Mouse (Mus musculus) forebrain, embryonic 16.5 days (tissue): ENCODE measurements around the gene Tbc1d23. TPM values are rescaled to one million over a fixed set of nuclear protein-coding genes. Genes with fewer than 3 reads are reported as not detected.
"Not testable (repeated sequence)": the region's sequence is repeated elsewhere in the genome, so short reads cannot be mapped to it uniquely, and the experiment has no call there.

Experiments used
- ATAC-seq: fragments of 200-750 bp; cut with Nextera tagmentation; 2 replicates; pipeline ENCODE4 v1.8.0; 2017; ENCODE audit warnings: mild to moderate bottlenecking, moderate library complexity
- H3K27ac ChIP-seq: fragments of 300-500 bp; sonication (generic); 2 replicates; pipeline ENCODE4 v1.5.1; 2014; ENCODE audit warnings: low read length, control low read depth
- H3K27me3 ChIP-seq: fragments of 300-500 bp; sonication (generic); replicated peaks from 2 replicates; pipeline ENCODE4 v1.6.1; 2014; ENCODE audit warnings: low read length; ENCODE audit not compliant: control insufficient read depth, insufficient read depth
- H3K36me3 ChIP-seq: fragments of 300-500 bp; sonication (generic); 2 replicates; pipeline ENCODE4 v1.6.1; 2014; ENCODE audit not compliant: control insufficient read depth, insufficient read depth
- H3K4me1 ChIP-seq: fragments of 300-500 bp; sonication (generic); replicated peaks from 2 replicates; pipeline ENCODE4 v1.6.1; 2014; ENCODE audit warnings: low read length; ENCODE audit not compliant: control insufficient read depth, insufficient read depth
- H3K4me2 ChIP-seq: fragments of 300-500 bp; sonication (generic); 2 replicates; pipeline ENCODE4 v1.6.1; 2014; ENCODE audit warnings: mild to moderate bottlenecking, low read length, control low read depth
- H3K4me3 ChIP-seq: fragments of 300-500 bp; sonication (generic); replicated peaks from 2 replicates; pipeline ENCODE4 v1.5.1; 2014; ENCODE audit warnings: mild to moderate bottlenecking, low read length, control low read depth
- H3K9ac ChIP-seq: fragments of 300-500 bp; sonication (generic); replicated peaks from 2 replicates; pipeline ENCODE4 v1.6.1; 2014; ENCODE audit warnings: low read depth, low read length, control low read depth
- H3K9me3 ChIP-seq: fragments of 300-500 bp; sonication (generic); 2 replicates; pipeline ENCODE4 v1.6.1; 2016; ENCODE audit warnings: low read length; ENCODE audit not compliant: control insufficient read depth
- WGBS: fragments of 180-500 bp; shearing (Covaris S2); extraction: QIAGEN DNeasy Blood & Tissue Kit; methylation state at CpG from one replicate; pipeline ENCODE4 v1.1.7; 2014; 5-methylcytosine and 5-hydroxymethylcytosine counted together
- polyA plus RNA-seq: library from polyadenylated mRNA; unstranded; fragments of >200 nt; fragmentation: Nextera tagmentation; extraction: Ambion mirVana; gene quantifications from 2 replicates; pipeline ENCODE4 v1.2.1, GENCODE M21; 2015

The Tbc1d23 gene
- polyA plus RNA-seq, 1 experiment from 2014 or later: 37.7 TPM

DNA sequence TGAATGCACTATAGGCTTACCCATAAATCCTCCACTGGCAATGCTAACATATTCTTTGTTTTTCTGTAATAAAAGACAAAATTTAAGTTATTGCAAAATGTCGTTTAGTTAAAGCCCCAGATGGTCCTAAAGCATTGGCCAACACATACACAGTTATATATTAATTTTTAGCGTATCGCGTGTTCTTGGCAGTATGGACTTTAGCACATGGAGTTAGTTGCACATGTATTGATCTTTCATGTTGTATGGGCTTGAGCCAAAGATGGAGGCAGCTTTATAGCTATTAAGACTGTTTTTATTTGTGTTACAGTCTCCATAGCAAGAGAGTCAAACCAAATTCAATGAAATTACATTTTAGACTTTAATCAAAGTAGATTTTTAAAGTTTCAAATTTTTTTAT, 44.7 kb downstream of the Tbc1d23 start:
- H3K36me3 ChIP-seq: peaks cover 16% of the 10 kb centered on the region
- no peaks in the 10 kb centered on the region for H3K4me1 ChIP-seq
- ATAC-seq: no peak
- no peak overlapping the region for H3K27ac ChIP-seq
- no peaks in the 10 kb centered on the region for H3K27me3 ChIP-seq
- 84% methylated on average over 4 of the region's 4 CpGs for WGBS
- no peak overlapping the region for H3K9ac ChIP-seq
- no peak overlapping the region for H3K4me3 ChIP-seq
- no peak overlapping the region for H3K4me2 ChIP-seq
- H3K9me3 ChIP-seq: no peaks in the 10 kb centered on the region

DNA sequence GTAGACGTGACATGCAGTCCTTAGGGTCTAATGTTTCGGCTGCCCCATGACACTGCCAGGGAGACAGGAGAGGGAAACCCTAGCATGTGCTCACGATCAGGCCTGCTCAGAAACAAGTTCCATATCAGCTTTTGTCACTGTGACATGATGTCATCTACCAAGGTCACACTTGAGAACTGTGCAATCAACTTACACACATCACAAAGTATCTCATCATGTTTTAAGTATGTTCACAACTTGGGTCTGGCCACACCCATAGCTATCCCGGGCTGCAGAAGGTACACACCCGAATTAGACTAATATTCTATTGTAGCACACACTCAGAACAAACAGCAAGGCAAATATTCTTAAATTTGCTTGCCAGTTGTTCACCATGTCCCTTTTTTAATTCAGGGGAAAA, 49.3 kb downstream of the Tbc1d23 start:
- WGBS: 91% methylated on average over 5 of the region's 5 CpGs
- Histone ChIP-seq H3K27me3 (no peaks in the 10 kb centered on the region), H3K36me3 (peaks cover 11% of the 10 kb centered on the region), H3K4me3 (no peak overlapping the region), H3K4me1 (no peaks in the 10 kb centered on the region), H3K4me2 (no peak overlapping the region), H3K9me3 (no peaks in the 10 kb centered on the region), H3K9ac (no peak overlapping the region), H3K27ac (no peak overlapping the region)
- no peak for ATAC-seq

DNA sequence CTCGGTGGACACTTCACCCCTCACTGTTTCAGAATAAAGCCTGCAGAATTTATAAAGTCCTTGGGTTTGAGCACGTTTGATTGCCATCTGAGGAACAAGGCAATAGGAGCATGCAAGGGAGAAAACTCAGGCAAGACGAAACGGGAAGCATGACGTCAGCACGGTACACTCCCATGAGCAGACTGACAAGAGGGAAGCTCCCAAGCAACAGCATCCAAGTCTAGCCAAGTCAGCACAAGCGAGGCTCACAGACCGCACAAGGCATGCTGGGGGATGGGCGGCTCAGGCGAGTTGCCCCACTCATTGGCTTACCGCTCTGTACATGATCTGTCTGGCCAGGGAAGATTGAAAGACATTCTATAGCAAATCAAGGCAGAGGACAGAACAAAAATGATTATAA, 50.1 kb downstream of the Tbc1d23 start:
- H3K4me3 ChIP-seq: no peak overlapping the region
- WGBS: 85% methylated on average over 11 of the region's 11 CpGs
- no peak for ATAC-seq
- no peak overlapping the region for H3K9ac ChIP-seq
- H3K36me3 ChIP-seq: peaks cover 11% of the 10 kb centered on the region
- H3K27me3 ChIP-seq: no peaks in the 10 kb centered on the region
- no peak overlapping the region for H3K4me2 ChIP-seq
- H3K9me3 ChIP-seq: no peaks in the 10 kb centered on the region
- no peaks in the 10 kb centered on the region for H3K4me1 ChIP-seq
- no peak overlapping the region for H3K27ac ChIP-seq

DNA sequence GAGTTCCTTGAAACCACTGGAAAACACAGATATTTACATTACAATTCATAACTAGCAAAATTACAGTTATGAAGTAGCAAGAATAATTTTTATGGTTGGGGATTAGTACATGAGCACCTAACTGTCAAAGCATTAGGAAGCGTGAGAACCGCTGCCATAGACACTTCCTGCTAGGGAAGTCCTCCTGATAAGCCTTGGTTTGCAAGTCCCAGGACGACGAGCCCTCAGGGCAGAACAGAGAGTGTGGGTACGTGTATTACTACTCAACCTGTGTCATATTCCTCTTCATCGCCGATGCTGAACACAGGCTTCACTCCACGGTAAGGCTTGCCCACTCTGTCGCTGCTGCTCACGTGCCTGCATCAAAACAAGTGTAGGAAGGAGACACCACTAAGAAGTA, 53.6 kb downstream of the Tbc1d23 start:
- ATAC-seq: no peak
- no peaks in the 10 kb centered on the region for H3K4me1 ChIP-seq
- no peaks in the 10 kb centered on the region for H3K9me3 ChIP-seq
- WGBS: 96% methylated on average over 10 of the region's 10 CpGs
- H3K27me3 ChIP-seq: no peaks in the 10 kb centered on the region
- no peak overlapping the region for H3K27ac ChIP-seq
- peaks cover 10% of the 10 kb centered on the region; the same call in 1 of the 2 replicates for H3K36me3 ChIP-seq
- no peak overlapping the region for H3K4me2 ChIP-seq
- H3K9ac ChIP-seq: no peak overlapping the region
- H3K4me3 ChIP-seq: no peak overlapping the region

DNA sequence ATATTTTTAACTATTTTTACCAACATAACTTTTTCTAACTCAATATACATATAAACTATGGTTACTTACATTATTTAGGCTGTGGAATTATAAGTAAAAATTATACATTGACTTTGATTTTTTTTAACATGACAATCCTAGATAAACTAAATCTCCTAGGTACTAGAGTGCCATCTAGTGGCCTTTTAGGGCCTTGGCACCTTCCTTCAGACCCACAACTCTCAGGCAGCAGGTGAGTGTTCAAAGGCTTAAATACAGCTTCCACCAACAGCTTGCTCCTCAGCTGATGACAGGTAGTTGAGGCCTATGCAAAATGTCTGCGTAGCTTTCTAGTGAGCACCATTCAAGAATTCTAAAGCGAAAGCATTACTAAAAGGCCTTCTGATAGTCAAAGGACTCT, 54.0 kb downstream of the Tbc1d23 start:
- Histone ChIP-seq H3K9me3 (no peaks in the 10 kb centered on the region), H3K4me2 (no peak overlapping the region), H3K27ac (no peak overlapping the region), H3K27me3 (no peaks in the 10 kb centered on the region), H3K4me1 (no peaks in the 10 kb centered on the region), H3K9ac (no peak overlapping the region), H3K4me3 (no peak overlapping the region), H3K36me3 (peaks cover 6% of the 10 kb centered on the region; the same call in 1 of the 2 replicates)
- no peak; the same call in 1 of the 2 replicates for ATAC-seq
- WGBS: 65% methylated on average over 2 of the region's 2 CpGs

DNA sequence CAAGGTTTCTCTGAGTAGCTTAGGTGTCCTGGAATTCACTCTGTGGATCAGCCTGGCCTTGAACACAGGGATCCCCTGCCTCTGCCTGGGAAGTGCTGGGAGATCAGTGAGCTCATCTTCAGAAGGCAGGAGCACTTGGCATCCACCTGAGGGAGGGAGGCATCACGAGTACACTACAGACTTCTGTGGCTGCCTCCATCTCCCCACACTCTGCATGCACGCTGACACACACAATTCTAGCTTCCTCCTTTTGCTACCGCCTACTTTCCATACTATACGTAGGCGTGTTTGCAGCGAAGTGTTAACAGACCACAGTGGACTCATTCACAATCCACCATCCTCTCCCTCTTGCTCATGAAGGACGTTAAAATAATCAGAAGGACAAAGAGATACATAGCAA, 55.0 kb downstream of the Tbc1d23 start:
- no peak for ATAC-seq

DNA sequence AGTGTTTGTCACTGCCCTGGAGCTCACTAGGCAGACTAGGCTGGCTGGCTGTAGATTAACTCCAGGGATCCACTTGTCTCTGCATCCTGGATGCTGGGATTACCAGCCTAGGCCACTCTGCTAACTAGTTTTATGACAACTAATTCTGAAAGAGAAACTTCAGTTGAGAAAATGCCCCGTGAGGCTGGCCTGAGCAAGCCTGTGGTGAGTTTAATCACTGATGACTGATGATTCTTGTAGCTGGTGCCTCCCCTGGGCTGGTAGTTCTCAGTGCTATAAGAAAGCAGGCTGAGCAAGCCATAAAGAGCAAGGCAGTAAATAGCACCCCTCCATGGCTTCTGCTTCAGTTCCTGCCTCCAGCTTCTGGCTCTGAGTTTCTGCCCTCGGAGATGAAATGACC, 55.6 kb downstream of the Tbc1d23 start:
- H3K27me3 ChIP-seq: no peaks in the 10 kb centered on the region
- no peak for ATAC-seq
- no peak overlapping the region for H3K27ac ChIP-seq
- peaks cover 4% of the 10 kb centered on the region; the same call in 1 of the 2 replicates for H3K4me1 ChIP-seq
- H3K4me2 ChIP-seq: no peak overlapping the region
- H3K36me3 ChIP-seq: peaks cover 5% of the 10 kb centered on the region; the same call in 1 of the 2 replicates
- H3K9me3 ChIP-seq: no peaks in the 10 kb centered on the region
- no peak overlapping the region for H3K4me3 ChIP-seq
- 82% methylated on average over 2 of the region's 2 CpGs for WGBS
- H3K9ac ChIP-seq: no peak overlapping the region

More for the DNA sequence above, 55.0 kb downstream of the Tbc1d23 start:
- peaks cover 2% of the 10 kb centered on the region; the same call in 1 of the 2 replicates for H3K36me3 ChIP-seq
- H3K9me3 ChIP-seq: no peaks in the 10 kb centered on the region
- WGBS: 91% methylated on average over 7 of the region's 7 CpGs
- H3K4me1 ChIP-seq: peaks cover under 1% of the 10 kb centered on the region; the same call in 1 of the 2 replicates
- H3K27me3 ChIP-seq: no peaks in the 10 kb centered on the region
- no peak overlapping the region for H3K9ac ChIP-seq
- H3K4me3 ChIP-seq: no peak overlapping the region
- H3K27ac ChIP-seq: no peak overlapping the region
- no peak overlapping the region for H3K4me2 ChIP-seq

DNA sequence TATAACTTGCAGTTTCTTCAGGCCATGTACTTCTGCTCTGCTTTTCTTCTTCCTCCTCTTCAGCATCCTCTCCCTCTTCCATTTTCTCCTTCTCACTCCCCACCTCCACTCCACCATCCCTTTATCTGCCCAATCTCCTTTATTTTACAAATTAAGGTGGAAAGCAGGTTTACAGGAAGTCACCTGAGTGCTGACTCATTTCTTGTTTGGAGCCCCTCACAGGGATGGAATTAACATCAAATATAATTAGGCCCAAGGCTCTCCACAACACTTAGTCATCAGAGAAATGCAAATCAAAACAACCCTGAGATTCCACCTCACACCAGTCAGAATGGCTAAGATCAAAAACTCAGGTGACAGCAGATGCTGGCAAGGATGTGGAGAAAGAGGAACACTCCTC, 56.8 kb downstream of the Tbc1d23 start:
- H3K4me2 ChIP-seq, H3K27ac ChIP-seq, H3K9me3 ChIP-seq, H3K4me1 ChIP-seq, H3K4me3 ChIP-seq, H3K9ac ChIP-seq, ATAC-seq, H3K36me3 ChIP-seq, H3K27me3 ChIP-seq: not testable (repeated sequence)

DNA sequence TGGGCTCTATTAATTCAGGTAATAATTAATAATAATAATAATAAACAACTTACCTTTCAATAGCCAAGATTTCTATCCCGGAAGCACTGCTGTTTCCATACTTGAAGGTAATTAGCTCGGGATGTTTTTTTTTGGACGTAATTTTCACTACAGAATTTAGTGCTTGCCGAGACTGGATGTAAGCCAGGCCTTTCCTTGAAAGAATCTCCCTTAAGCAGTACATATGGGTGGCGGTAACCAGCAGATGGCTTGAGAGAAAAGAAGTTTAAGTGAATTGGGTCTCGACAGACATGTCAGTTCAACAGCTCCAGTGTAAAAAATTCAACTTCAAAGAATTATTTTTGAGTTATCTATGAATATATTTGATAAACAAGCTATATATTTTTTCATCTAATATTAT, 59.7 kb downstream of the Tbc1d23 start:
- no peak for ATAC-seq
- Histone ChIP-seq H3K4me2 (no peak overlapping the region), H3K4me3 (no peak overlapping the region), H3K9ac (no peak overlapping the region), H3K36me3 (peaks cover 5% of the 10 kb centered on the region; the same call in 1 of the 2 replicates), H3K27me3 (no peaks in the 10 kb centered on the region), H3K9me3 (no peaks in the 10 kb centered on the region), H3K4me1 (peaks cover 8% of the 10 kb centered on the region), H3K27ac (no peak overlapping the region)
- WGBS: 60% methylated on average over 6 of the region's 6 CpGs

DNA sequence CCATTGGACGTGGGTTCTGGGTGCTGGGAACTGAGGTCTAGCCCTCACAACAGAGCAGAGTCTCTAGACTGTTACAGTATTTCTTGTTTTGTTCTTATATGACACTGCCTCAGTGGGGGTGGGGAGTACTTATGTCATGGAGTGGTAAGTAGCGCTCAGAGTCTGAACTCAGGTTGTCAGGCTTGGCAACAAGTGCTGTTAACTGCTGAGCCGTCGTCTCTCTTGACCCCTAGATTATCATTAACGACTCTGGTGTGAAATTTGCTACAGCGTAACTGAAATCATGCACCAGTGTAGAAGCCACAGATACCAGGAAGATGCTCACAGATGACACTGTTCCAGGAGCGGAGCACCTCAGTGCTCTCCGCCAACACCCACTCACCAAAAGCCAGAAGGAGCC, 60.1 kb downstream of the Tbc1d23 start:
- H3K9ac ChIP-seq: no peak overlapping the region
- no peak for ATAC-seq
- WGBS: 71% methylated on average over 8 of the region's 8 CpGs
- H3K9me3 ChIP-seq: no peaks in the 10 kb centered on the region
- H3K4me1 ChIP-seq: peaks cover 10% of the 10 kb centered on the region
- H3K27me3 ChIP-seq: no peaks in the 10 kb centered on the region
- H3K4me3 ChIP-seq: no peak overlapping the region
- no peak overlapping the region for H3K4me2 ChIP-seq
- no peak overlapping the region for H3K27ac ChIP-seq
- H3K36me3 ChIP-seq: peaks cover 5% of the 10 kb centered on the region; the same call in 1 of the 2 replicates
